Mouse (Mus musculus): ENCODE data around the gene Brsk1. TPM values are rescaled to one million over a fixed set of nuclear protein-coding genes. Genes with fewer than 3 reads are reported as not detected.

Gene Brsk1
- total and polyA plus RNA-seq, 2 experiments from 2014 or later, result 6.2 to 205 TPM

DNA sequence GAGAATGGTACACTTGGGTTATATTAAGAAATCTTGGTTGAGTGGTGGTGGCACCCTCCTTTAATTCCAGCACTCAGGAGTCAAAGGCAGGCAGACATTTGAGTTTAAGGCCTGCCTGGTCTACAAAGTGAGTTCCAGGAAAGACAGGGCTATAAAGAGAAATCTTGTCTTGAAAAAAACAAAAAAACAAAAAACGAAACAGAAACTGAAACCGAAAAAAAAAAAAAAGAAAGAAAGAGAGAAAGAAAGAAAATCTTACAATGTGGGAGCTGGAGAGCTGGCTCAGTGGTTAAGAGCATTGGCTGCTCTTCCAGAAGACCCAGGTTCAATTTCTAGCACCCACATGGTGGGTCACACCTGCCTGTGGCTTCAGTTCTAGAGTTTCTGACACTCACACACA, 26.7 kb upstream of the Brsk1 start:
- Histone ChIP-seq H3K4me1 (ENCODE audit: insufficient read depth) (peaks cover 9% of the 10 kb centered on the region; the same call in 1 of the 2 replicates), H3K27me3 (ENCODE audit: insufficient read depth, low read length) (no peaks in the 10 kb centered on the region), H3K4me3 (ENCODE audit: low read depth, low read length) (no peak overlapping the region), H3K9me3 (ENCODE audit: low read length) (no peaks in the 10 kb centered on the region), H3K9ac (no peak overlapping the region), H3K4me2 (ENCODE audit: low read depth) (no peak overlapping the region), H3K27ac (ENCODE audit: low read depth, low read length) (no peak overlapping the region), H3K36me3 (ENCODE audit: insufficient read depth) (peaks cover 45% of the 10 kb centered on the region)
- DNase-seq (no peak), ATAC-seq (no peak)
- 90% methylated on average over 2 of the region's 2 CpGs for WGBS
- no peak for TF ChIP-seq CTCF (IDR thresholded peaks at IDR 0.05; ENCODE audit: low read depth)

DNA sequence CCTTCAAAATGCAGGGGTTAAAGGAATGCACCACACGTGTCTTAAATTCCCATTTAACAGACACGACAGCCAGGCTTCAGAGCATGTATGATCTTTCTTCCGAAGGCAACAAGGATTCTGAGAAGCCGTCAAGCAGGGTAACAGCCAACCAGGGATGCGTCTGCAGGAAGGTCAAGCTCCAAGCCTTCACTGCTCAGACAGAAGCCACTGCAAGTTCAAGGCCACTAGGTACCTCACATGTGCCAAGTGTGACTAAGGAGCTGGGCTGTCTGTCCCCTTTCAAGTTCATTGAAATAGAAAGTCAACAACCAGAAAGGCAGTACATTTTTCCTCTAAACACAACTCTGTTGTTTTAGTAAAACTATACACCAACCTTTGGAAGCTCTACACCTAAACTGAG, 23.5 kb upstream of the Brsk1 start:
- no peaks in the 10 kb centered on the region for H3K27me3 ChIP-seq (ENCODE audit: insufficient read depth, low read length)
- no peaks in the 10 kb centered on the region for H3K4me1 ChIP-seq (ENCODE audit: insufficient read depth)
- DNase-seq (no peak), ATAC-seq (no peak)
- H3K4me2 ChIP-seq (ENCODE audit: low read depth), result no peak overlapping the region
- no peak for TF ChIP-seq CTCF (IDR thresholded peaks at IDR 0.05; ENCODE audit: low read depth)
- no peaks in the 10 kb centered on the region for H3K9me3 ChIP-seq (ENCODE audit: low read length)
- H3K9ac ChIP-seq, result no peak overlapping the region
- no peak overlapping the region for H3K27ac ChIP-seq (ENCODE audit: low read depth, low read length)
- WGBS, result 96% methylated on average over 5 of the region's 5 CpGs
- H3K36me3 ChIP-seq (ENCODE audit: insufficient read depth), result peaks cover 60% of the 10 kb centered on the region
- no peak overlapping the region for H3K4me3 ChIP-seq (ENCODE audit: low read depth, low read length)

DNA sequence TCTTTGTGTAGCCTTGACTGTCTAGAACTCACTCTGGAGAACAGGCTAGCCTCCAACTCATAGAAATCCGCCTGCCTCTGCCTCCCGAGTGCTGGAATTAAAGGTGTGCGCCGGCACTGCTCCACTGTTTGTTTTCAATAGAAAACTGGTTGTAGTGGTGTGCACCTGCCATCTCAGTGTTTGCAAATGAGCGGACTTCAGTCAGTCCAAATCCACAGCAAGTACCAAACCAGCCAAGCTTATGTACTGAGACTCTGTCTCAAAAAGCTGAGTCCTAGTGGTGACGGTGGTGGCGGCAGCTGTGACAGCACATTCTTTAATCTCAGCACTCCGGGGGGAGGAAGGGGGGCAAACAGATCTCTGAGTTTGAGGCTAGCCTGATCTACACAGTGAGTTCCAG, 21.9 kb upstream of the Brsk1 start:
- TF ChIP-seq CTCF (IDR thresholded peaks at IDR 0.05; ENCODE audit: low read depth), result no peak
- DNase-seq (no peak), ATAC-seq (no peak)
- no peaks in the 10 kb centered on the region for H3K27me3 ChIP-seq (ENCODE audit: insufficient read depth, low read length)
- no peaks in the 10 kb centered on the region for H3K9me3 ChIP-seq (ENCODE audit: low read length)
- peaks cover 55% of the 10 kb centered on the region for H3K36me3 ChIP-seq (ENCODE audit: insufficient read depth)
- H3K4me2 ChIP-seq (ENCODE audit: low read depth), result no peak overlapping the region
- no peak overlapping the region for H3K4me3 ChIP-seq (ENCODE audit: low read depth, low read length)
- no peak overlapping the region for H3K27ac ChIP-seq (ENCODE audit: low read depth, low read length)
- WGBS, result 97% methylated on average over 8 of the region's 8 CpGs
- no peaks in the 10 kb centered on the region for H3K4me1 ChIP-seq (ENCODE audit: insufficient read depth)
- no peak overlapping the region for H3K9ac ChIP-seq

DNA sequence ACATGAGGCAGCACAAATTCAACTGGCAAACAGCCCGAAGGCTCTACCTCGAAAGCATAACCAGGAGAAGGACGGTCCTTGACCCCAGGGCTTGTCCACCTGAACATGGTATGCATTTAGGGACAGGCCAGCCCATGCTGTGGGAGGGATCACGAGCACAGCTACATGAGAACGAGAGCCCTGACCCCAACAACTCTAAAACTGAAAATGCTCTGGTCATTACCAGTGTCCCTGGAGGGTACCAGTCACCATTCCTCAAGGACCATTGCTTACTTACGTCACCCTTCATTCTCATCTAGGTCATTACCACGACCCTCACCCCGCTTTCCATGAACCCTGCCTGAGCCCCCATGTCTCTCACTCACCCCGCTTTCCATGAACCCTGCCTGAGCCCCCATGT, 21.2 kb upstream of the Brsk1 start:
- DNase-seq (no peak), ATAC-seq (no peak)
- Histone ChIP-seq H3K36me3 (ENCODE audit: insufficient read depth) (peaks cover 55% of the 10 kb centered on the region), H3K4me3 (ENCODE audit: low read depth, low read length) (no peak overlapping the region), H3K27me3 (ENCODE audit: insufficient read depth, low read length) (no peaks in the 10 kb centered on the region), H3K4me1 (ENCODE audit: insufficient read depth) (no peaks in the 10 kb centered on the region), H3K4me2 (ENCODE audit: low read depth) (no peak overlapping the region), H3K9me3 (ENCODE audit: low read length) (no peaks in the 10 kb centered on the region), H3K9ac (no peak overlapping the region), H3K27ac (ENCODE audit: low read depth, low read length) (no peak overlapping the region)
- no peak for TF ChIP-seq CTCF (IDR thresholded peaks at IDR 0.05; ENCODE audit: low read depth)
- WGBS, result 96% methylated on average over 9 of the region's 9 CpGs

DNA sequence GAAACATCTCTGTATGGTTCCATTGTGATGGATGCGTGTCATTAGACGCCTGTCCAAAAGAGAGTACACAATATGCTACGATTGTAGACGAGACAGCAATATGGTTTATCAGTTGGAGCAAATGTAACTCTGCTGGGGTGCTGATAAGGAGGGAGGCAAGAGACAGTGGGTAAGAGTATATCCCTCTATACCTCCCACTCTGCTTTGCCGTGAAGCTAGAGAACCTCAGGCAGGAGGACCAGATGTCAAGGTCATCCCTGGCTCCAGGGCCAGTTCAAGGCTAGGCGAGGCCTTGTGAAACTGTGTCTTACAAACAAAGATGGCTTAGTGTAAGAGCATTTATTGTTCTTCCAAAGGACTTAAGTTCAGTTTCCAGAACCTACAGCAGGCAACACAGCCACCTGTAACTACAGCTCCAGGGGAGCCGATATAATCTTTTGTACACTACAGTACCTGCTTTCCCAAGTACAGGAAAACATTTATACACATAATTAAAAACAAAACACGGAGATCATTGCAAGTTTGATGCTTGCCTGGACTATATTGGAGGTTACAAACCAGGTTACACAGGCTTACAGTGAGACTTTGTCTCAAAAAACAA, 19.6 kb upstream of the Brsk1 start:
- no peak for TF ChIP-seq CTCF (IDR thresholded peaks at IDR 0.05; ENCODE audit: low read depth)
- 95% methylated on average over 8 of the region's 8 CpGs for WGBS
- Histone ChIP-seq H3K4me2 (ENCODE audit: low read depth) (no peak overlapping the region), H3K9me3 (ENCODE audit: low read length) (no peaks in the 10 kb centered on the region), H3K4me1 (ENCODE audit: insufficient read depth) (no peaks in the 10 kb centered on the region), H3K4me3 (ENCODE audit: low read depth, low read length) (no peak overlapping the region), H3K27me3 (ENCODE audit: insufficient read depth, low read length) (no peaks in the 10 kb centered on the region), H3K36me3 (ENCODE audit: insufficient read depth) (peaks cover 61% of the 10 kb centered on the region), H3K9ac (no peak overlapping the region), H3K27ac (ENCODE audit: low read depth, low read length) (no peak overlapping the region)
- ATAC-seq (no peak), DNase-seq (no peak)

DNA sequence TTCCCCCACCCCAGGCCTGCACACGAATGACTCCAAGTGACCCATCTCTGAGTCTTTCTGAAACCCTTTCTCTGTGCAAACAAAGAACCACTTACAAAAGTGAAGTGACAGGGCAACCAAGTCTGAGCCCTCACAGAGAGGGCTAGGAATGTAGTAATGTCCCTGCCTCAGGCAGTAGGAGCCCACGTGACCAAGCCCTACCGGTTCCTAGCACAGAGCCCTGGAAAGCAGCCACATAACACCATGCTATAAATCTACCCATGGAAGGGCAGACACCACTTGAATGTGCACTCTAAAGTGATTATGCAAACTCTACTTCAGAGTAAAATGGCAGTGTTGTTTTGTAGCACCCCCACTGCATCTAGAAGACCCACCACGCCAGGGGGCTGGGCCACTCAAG, 18.4 kb upstream of the Brsk1 start:
- no peaks in the 10 kb centered on the region for H3K4me1 ChIP-seq (ENCODE audit: insufficient read depth)
- H3K9me3 ChIP-seq (ENCODE audit: low read length), result no peaks in the 10 kb centered on the region
- H3K4me3 ChIP-seq (ENCODE audit: low read depth, low read length), result no peak overlapping the region
- WGBS, result 76% methylated on average over 4 of the region's 4 CpGs
- peaks cover 54% of the 10 kb centered on the region for H3K36me3 ChIP-seq (ENCODE audit: insufficient read depth)
- H3K9ac ChIP-seq, result no peak overlapping the region
- DNase-seq (no peak), ATAC-seq (no peak)
- H3K27me3 ChIP-seq (ENCODE audit: insufficient read depth, low read length), result no peaks in the 10 kb centered on the region
- H3K4me2 ChIP-seq (ENCODE audit: low read depth), result no peak overlapping the region
- no peak for TF ChIP-seq CTCF (IDR thresholded peaks at IDR 0.05; ENCODE audit: low read depth)
- H3K27ac ChIP-seq (ENCODE audit: low read depth, low read length), result no peak overlapping the region

DNA sequence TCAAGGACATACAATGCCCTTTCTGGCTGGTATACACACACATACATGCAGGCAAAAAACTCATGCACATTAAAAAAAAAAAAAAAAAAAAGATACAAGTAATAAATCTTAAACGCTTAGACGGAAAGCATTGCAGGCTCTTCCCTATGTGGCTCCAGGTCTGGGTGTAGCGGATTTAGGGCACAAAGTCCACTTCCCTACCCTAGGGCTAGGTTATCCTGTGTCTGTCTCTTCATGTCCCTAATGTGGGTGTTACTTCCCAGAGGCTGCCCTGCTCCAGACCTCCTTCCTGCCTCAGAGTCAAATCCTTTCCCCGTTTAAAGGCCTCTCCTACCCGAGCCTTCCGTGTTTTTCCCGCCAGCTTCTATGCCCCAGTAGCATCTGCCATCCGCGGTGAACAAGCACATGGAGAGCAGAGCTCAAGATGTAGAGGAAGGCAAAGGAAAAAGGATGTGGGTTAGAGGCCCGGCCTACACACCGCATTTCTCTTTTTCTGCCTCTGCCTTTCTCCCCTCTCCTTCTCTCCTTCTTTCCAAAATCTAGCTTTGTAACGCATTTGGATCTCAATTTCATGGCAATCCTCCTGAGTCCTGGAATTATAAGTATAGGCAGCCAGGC, 16.2 kb upstream of the Brsk1 start:
- H3K9me3 ChIP-seq (ENCODE audit: low read length), result no peaks in the 10 kb centered on the region
- no peak for TF ChIP-seq CTCF (IDR thresholded peaks at IDR 0.05; ENCODE audit: low read depth)
- H3K36me3 ChIP-seq (ENCODE audit: insufficient read depth), result peaks cover 54% of the 10 kb centered on the region
- H3K27ac ChIP-seq (ENCODE audit: low read depth, low read length), result no peak overlapping the region
- H3K4me2 ChIP-seq (ENCODE audit: low read depth), result no peak overlapping the region
- H3K27me3 ChIP-seq (ENCODE audit: insufficient read depth, low read length), result no peaks in the 10 kb centered on the region
- H3K4me3 ChIP-seq (ENCODE audit: low read depth, low read length), result no peak overlapping the region
- H3K4me1 ChIP-seq (ENCODE audit: insufficient read depth), result no peaks in the 10 kb centered on the region
- DNase-seq (no peak), ATAC-seq (no peak)
- 93% methylated on average over 12 of the region's 12 CpGs for WGBS
- no peak overlapping the region for H3K9ac ChIP-seq
